Mouse (Mus musculus): Measurements from ENCODE around the gene Abhd2.
A peak's percentile ranks its signal among the peaks of the same experiment; 100 is the strongest.

The Abhd2 gene

DNA sequence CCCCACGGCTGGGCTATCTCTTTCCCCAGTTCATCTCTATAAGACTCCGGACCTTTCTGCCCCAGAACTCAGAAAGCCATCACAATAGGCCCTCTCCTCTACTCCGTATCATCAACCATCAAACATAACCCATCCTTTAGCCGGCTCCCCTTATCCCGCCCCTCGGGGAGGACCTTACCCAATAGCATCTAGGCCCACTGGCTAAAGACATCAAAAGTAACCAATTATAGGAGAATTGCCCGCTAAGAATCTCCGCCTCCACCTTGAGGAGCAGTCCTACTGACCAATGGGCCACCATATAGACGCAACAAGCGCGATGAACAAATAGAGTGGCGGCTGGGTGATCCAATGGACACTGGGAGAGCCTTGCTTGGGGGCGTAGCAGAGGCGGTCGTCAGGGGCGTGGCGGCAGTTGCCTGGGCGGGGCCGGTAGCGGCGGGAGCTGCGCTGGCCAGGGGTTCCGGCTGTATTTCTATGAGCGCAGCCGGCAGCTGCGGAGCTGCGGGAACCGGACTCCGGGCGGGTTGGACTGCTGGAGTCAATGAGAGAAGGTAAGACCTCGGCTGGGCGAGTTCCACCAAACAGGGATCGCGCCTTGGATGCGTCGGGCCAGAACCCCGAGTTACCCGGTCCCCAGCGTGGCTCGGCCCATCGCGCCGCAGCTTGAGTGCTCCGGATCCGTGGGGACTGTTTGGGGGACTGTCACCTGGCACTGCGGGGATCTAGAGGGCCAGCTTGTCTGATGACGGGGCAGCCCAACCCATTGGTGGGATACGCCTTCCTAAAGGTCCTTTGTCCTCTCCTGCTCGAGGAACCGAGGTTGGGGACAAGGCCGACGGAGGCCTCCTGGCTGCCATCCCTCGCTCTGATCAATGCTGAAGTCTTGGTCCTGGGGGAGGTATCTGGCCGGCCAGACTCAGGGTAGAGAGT, at the start of gene Abhd2:
Gene Abhd2, plus strand, starts transcription at position 411 of the 930 bp plus-strand sequence.
- peak; percentile 98 to 100 for DNase-seq (ENCODE audit: low read depth in 1 of 2, low spot score in 2 of 2)

DNA sequence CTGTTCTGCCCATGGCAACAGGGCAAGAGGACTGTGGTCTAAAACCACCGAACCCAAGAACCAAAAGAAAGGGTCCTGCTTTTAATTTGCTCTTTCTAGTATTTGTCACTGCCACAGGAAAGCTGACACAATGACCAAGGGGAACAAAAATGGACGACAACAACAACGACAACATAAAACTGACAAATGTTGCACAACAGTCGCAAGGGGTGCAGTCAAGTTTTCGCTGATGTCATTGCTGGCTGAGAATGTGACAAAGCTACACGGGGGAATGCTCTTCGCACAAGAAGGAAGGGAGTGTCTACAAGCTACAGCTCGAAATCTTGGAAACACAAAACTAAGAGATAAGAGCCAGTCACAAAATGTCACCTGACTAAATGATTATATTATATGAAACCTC, 47.5 kb upstream of the Abhd2 start:
- DNase-seq (ENCODE audit: low read depth in 1 of 2, low spot score in 2 of 2) = no peak

DNA sequence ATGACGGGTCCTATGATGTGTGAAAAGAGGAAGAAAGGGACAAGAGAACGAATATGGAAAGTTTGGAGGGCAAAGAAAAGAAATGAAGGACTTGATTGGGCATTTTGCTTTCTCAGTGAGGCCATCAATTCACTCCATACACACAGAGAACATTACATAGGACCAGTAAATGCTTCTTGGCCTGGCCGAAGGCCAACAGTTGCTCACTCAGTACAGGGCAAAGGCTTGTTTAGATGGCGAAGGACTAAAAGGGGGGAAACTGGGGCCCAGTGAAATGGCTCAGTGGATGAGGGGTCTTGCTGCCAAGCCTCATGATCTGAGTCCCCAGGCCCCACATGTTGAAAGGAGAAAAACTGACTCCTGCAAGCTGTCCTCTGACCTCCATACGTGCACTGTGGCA, 46.8 kb upstream of the Abhd2 start:
- no peak for DNase-seq (ENCODE audit: low read depth in 1 of 2, low spot score in 2 of 2)

- DNase-seq (ENCODE audit: low read depth in 1 of 2, low spot score in 2 of 2) = no peak
Measured at GRCm38 (mm10) chr7:79226834-79227486, 46.0 kb upstream of the Abhd2 start.

DNA sequence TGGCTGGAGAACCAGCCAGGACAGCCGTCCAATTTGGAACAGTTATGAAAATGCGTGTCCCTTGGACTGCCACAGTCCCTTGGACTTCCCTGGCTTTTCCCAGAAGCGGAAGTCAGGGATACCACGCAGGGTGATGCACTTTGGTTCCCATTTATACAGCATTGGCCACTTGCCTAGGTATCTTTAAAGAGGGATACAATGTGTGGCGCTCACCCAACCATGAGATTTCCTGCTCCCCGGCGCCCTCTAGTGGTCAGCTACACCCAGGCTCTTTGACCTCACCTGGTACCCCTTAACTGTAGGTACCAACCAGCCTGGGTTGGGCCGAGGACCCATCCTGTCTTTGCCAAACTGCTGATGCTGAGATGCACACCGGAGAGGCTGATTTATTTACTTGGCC, 44.5 kb upstream of the Abhd2 start:
- DNase-seq (ENCODE audit: low read depth in 1 of 2, low spot score in 2 of 2) = peak; percentile 18 to 40

- no peak for DNase-seq (ENCODE audit: low read depth in 1 of 2, low spot score in 2 of 2)
Measured at GRCm38 (mm10) chr7:79231577-79231976, 41.4 kb upstream of the Abhd2 start.

- peak in 1 of 2 experiments; percentile 9 for DNase-seq (ENCODE audit: low read depth in 1 of 2, low spot score in 2 of 2)
Measured at GRCm38 (mm10) chr7:79232048-79232447, 41.0 kb upstream of the Abhd2 start.

GRCm38 (mm10) chr7:79238741-79239140, 34.3 kb upstream of the Abhd2 start:
- no peak for DNase-seq (ENCODE audit: low read depth in 1 of 2, low spot score in 2 of 2)

GRCm38 (mm10) chr7:79241931-79242625, 30.9 kb upstream of the Abhd2 start:
- no peak for DNase-seq (ENCODE audit: low read depth in 1 of 2, low spot score in 2 of 2)

DNA sequence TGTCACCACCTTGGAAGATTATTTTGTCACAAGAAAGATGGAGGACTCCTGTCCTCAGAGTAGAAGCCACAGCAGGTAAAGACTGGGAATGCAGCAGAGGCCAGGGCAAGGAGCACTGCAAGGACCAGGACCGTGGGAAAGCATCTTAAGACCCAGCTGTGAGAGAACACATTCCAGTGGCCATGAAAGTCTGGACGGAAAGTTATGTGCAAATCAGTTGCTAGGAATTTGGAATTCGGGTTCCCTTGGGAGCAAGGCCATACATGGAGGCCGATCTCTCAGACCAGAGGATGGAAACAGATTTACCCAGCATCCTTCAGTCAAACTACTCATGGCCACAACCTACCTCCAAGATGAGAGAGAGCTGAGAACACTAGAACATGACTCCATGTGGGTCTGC, 29.8 kb upstream of the Abhd2 start:
- no peak for DNase-seq (ENCODE audit: low read depth in 1 of 2, low spot score in 2 of 2)

- DNase-seq (ENCODE audit: low read depth in 1 of 2, low spot score in 2 of 2) = no peak
Measured at GRCm38 (mm10) chr7:79246039-79246670, 26.8 kb upstream of the Abhd2 start.

DNA sequence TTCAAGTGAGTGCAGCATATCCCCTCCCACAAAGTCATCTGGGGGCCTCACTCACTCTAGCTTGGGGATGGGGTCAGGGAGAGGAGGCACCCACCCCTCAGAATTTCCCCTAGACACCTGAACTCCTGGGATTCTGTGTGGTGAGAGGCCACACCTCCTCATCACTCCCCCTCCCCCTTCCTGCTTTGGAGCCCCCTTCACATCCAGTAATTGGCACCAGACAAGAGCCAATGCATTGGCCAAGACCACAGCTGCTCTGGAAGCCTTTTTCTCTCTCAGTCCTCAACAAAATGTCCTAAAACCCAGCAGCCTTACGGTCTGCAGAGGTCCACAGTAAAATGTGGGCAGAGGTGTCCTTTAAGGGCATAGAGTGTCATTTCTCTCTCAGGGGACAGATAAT, 25.6 kb upstream of the Abhd2 start:
- no peak for DNase-seq (ENCODE audit: low read depth in 1 of 2, low spot score in 2 of 2)

- DNase-seq (ENCODE audit: low read depth in 1 of 2, low spot score in 2 of 2) = no peak
Measured at GRCm38 (mm10) chr7:79247881-79248389, 25.1 kb upstream of the Abhd2 start.

- DNase-seq (ENCODE audit: low read depth in 1 of 2, low spot score in 2 of 2) = no peak
Measured at GRCm38 (mm10) chr7:79249581-79249980, 23.4 kb upstream of the Abhd2 start.

DNA sequence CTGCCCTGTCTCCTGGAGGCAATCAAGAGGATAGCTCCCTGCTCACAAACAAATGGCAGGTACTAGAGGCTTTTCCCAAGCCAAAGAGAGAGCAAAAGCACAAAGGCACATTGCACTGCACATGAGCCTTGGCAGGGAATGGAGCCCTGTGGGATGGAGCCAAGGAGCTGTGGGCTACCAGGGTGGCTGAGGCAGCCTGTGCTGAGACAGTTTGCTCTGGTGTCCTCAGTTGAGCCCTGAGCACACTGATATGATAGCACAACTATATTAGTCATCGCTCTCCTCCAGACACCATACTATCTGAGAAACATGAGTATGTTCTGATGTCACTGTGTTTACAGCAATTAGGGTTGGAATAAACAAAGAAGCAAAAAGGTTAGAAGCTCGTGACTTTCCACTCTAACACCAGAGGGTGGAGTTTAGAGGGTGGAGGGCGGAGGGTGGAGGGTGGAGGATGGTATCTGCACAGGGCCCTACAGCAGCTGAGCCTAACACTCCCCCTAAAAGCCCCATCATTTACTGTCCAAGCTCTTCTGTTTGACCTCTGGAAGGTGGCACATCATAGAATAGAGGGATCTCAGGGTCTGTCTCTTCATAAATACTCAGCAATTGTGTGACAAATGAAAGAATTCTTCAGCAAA, 18.6 kb upstream of the Abhd2 start:
- no peak for DNase-seq (ENCODE audit: low read depth in 1 of 2, low spot score in 2 of 2)

GRCm38 (mm10) chr7:79255350-79255749, 17.6 kb upstream of the Abhd2 start:
- no peak for DNase-seq (ENCODE audit: low read depth in 1 of 2, low spot score in 2 of 2)

DNA sequence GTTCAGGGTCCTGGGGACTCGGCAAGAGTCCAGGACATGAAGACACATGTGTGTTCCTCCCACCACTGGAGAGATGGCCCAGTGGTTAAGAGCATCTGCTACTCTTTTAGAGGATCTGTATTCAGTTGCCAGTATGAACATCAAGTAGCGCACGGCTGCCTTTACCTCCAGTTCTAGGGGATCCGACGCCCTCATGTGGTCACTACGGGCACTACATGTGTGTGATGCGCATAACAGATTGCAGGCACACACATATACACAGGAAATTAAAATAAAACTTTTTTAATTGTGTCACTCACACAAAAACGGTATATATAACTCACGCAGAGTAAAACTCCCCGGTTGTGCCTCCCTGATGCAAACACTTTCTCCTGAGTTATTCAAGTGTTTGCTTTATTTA, 17.2 kb upstream of the Abhd2 start:
- DNase-seq (ENCODE audit: low read depth in 1 of 2, low spot score in 2 of 2) = no peak

- DNase-seq (ENCODE audit: low read depth in 1 of 2, low spot score in 2 of 2) = no peak
Measured at GRCm38 (mm10) chr7:79256716-79257115, 16.3 kb upstream of the Abhd2 start.

GRCm38 (mm10) chr7:79258981-79259542, 13.9 kb upstream of the Abhd2 start:
- no peak for DNase-seq (ENCODE audit: low read depth in 1 of 2, low spot score in 2 of 2)

- DNase-seq (ENCODE audit: low read depth in 1 of 2, low spot score in 2 of 2) = no peak
Measured at GRCm38 (mm10) chr7:79262478-79262877, 10.5 kb upstream of the Abhd2 start.
